Mouse (Mus musculus): Measurements from ENCODE around the gene Rbms3. TPM values are rescaled to one million over a fixed set of nuclear protein-coding genes. Genes with fewer than 3 reads are reported as not detected.

Rbms3 gene
- total RNA-seq, 2 experiments from 2014 or later = 15.1 to 16.3 TPM

GRCm38 (mm10) chr9:116786136-116787046 is 843.3 kb downstream of the Rbms3 start:
- Histone ChIP-seq H3K27ac (no peak overlapping the region), H3K4me3 (no peak overlapping the region)
- TF ChIP-seq CTCF (conservative IDR thresholded peaks at IDR 0.05) = no peak
- no peak for DNase-seq (ENCODE audit: low spot score in 2 of 2)

DNA sequence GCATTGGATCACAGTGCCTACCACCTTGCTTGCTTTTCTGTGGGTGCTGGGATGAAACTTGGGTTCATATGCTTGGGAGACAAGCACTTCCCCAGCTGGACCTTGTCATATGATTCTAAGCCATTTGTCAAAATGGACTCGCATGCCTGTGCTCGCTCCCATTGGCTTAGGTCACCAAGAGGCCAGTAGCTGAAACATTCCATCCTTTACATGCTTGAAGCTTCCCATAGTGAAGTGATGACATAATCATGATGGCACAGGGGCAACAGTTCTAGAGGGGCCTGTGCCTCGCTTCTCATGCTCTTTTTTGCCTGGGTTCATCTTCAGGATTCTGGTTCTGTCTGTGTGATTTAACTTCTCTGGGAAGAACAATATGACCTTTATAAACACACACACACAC is 857.9 kb downstream of the Rbms3 start:
- DNase-seq (ENCODE audit: low spot score in 2 of 2) = no peak
- no peak overlapping the region for H3K27ac ChIP-seq
- TF ChIP-seq CTCF (conservative IDR thresholded peaks at IDR 0.05) = no peak
- H3K4me3 ChIP-seq = no peak overlapping the region

GRCm38 (mm10) chr9:116769358-116770054 is 860.2 kb downstream of the Rbms3 start:
- Histone ChIP-seq H3K4me3 (no peak overlapping the region), H3K27ac (no peak overlapping the region)
- TF ChIP-seq CTCF (conservative IDR thresholded peaks at IDR 0.05) = no peak
- no peak for DNase-seq (ENCODE audit: low spot score in 2 of 2)

DNA sequence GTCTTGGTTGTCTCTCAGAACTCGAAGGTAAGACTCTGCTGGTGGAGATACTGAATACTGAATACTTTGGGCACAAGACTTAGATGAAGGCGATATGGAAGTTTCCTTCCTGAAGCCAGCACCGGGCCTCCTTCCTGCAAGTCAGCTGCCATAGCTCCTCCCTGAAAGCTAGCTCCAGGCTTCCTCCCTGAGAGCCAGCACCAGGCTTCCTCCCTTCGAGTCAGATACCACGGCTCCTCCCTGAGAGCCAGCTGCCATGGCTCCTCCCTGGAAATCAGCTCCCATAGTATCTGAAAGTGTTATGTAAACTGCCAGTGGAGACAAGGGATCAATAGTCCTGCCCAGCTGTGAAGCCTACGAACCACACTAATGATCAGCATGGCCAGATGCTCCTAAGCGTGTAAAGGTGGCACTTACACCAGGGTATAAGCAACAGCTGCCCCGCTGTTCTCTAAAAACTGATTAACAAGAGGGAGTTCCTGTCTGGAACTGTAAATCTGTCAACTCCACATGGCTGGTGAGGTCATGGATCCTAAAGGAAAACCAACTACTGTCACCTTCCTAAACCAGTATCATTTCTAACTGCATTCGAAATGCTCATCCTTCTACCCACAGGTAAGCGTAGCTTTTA is 867.2 kb downstream of the Rbms3 start:
- no peak overlapping the region for H3K27ac ChIP-seq
- no peak for DNase-seq (ENCODE audit: low spot score in 2 of 2)
- no peak for TF ChIP-seq CTCF (conservative IDR thresholded peaks at IDR 0.05)
- H3K4me3 ChIP-seq = no peak overlapping the region

DNA sequence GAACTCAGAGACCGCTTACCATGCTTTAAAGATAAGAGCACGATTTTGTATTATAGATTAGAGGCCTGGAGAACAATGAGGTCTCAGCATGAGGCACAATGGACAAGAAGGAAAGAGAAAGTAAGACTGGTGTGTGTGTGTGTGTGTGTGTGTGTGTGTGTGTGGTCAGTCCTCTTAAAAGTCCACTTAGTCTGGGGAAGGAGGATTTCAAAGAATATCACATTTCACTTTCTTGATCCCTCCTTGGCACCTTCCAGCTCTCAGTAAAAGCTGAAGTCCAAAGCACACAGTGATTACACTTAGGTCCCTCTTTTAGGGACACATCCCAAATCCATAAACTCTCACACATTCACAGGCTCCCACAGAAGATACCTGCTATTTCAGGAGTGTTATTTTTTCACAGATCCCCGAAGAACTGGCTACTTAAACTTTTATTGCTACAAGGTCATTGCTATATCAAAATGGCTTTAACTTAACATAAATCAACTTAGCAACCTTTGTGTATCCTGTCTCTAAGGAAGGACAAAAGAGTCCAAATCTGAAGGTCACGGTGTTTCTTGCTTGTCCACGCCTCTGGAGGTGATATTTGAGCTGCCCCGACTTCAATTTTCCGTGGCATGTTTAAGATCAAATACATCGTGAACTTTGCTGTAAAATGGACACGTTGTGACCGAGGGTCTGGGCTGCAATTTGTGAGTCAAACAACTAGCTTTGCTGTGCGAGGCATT is 880.7 kb downstream of the Rbms3 start:
- H3K27ac ChIP-seq = no peak overlapping the region
- no peak for TF ChIP-seq CTCF (conservative IDR thresholded peaks at IDR 0.05)
- H3K4me3 ChIP-seq = no peak overlapping the region
- DNase-seq (ENCODE audit: low spot score in 2 of 2) = no peak

GRCm38 (mm10) chr9:116748346-116748745 is 881.4 kb downstream of the Rbms3 start:
- no peak for TF ChIP-seq CTCF (conservative IDR thresholded peaks at IDR 0.05)
- H3K27ac ChIP-seq = no peak overlapping the region
- DNase-seq (ENCODE audit: low spot score in 2 of 2) = no peak
- H3K4me3 ChIP-seq = no peak overlapping the region

DNA sequence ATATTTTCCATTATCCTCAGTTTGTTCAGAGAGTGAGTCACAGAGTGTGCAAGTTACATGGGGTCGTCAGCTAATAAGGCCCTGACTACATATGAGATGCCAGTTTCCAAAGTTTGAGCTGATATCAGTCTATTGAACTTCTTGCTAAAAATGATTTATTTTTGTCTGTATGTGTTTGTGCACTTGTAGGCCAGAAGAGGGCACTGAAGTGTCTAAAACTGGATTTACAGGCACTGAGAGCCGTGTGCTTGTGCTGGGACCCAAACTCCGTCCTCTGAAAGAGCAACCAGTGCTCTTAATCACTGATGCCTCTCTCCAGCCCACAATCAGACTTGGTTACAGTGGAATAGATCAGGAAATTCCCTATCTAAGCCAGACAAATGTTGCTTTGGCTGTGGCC is 882.8 kb downstream of the Rbms3 start:
- Histone ChIP-seq H3K27ac (no peak overlapping the region), H3K4me3 (no peak overlapping the region)
- no peak for DNase-seq (ENCODE audit: low spot score in 2 of 2)
- TF ChIP-seq CTCF (conservative IDR thresholded peaks at IDR 0.05) = peak; percentile 58

GRCm38 (mm10) chr9:116737786-116738185 is 891.9 kb downstream of the Rbms3 start:
- no peak for DNase-seq (ENCODE audit: low spot score in 2 of 2)
- no peak overlapping the region for H3K27ac ChIP-seq
- TF ChIP-seq CTCF (conservative IDR thresholded peaks at IDR 0.05) = peak; percentile 61
- H3K4me3 ChIP-seq = no peak overlapping the region

- no peak overlapping the region for H3K27ac ChIP-seq
- H3K4me3 ChIP-seq = no peak overlapping the region
- DNase-seq (ENCODE audit: low spot score in 2 of 2) = no peak
- no peak for TF ChIP-seq CTCF (conservative IDR thresholded peaks at IDR 0.05)
Observed at GRCm38 (mm10) chr9:116729172-116729571, 900.5 kb downstream of the Rbms3 start.

DNA sequence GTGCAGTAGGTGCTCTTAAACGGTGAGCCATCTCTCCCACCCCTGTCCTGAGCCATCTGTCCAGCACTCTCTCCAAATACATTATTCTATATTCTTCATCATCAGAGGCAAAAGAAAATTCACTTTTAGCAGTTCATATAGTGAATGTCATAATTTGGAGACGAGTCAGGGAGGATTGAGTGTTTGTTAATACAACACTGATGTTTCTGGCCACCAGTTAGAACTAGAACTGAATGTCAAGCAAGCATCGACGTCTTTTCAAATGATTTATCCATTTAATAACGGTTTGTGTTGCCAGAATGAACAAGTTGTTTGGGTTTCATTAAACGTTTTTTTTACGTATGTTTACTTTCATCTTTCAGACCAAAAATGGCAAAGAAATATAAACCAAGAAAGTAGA is 901.1 kb downstream of the Rbms3 start:
- Histone ChIP-seq H3K4me3 (no peak overlapping the region), H3K27ac (no peak overlapping the region)
- no peak for TF ChIP-seq CTCF (conservative IDR thresholded peaks at IDR 0.05)
- DNase-seq (ENCODE audit: low spot score in 2 of 2) = no peak

DNA sequence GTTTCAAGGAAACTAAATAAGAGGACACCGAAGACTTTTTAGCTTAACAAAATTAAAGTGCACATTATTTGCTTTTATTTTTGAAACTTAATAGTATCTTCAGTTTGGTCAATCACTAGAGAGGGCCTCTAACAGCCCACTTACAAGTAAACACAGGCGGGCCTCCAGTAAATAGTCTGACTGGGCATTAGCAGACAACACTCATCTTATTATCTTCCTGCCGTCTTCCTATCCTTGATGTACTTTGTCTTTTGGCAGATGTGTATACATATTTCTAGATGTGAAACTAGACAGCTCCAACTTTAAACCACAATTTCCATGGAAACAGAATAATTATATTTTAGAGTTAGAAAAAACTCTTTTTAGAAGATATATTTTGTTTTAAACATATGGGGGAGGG is 901.6 kb downstream of the Rbms3 start:
- Histone ChIP-seq H3K4me3 (no peak overlapping the region), H3K27ac (no peak overlapping the region)
- TF ChIP-seq CTCF (conservative IDR thresholded peaks at IDR 0.05) = no peak
- DNase-seq (ENCODE audit: low spot score in 2 of 2) = no peak

DNA sequence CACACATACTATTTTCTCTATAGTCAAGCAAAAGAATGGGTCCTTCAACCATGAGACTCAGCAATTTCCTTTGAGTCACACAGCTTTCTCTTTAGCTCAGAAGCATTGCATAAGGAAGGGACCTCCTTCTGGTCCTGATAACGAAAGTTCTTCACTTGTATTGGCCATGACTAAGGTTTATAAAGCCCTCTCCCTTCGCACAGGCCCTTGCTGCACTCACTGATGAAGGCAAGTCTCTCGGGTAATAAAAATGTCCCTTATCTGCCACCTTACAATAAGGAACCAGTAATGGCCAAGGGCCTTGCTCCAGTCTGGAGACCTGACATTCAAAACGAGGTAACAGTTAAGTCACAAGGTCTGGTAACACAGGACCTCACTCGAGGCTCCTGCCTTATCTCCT is 905.1 kb downstream of the Rbms3 start:
- DNase-seq (ENCODE audit: low spot score in 2 of 2) = no peak
- TF ChIP-seq CTCF (conservative IDR thresholded peaks at IDR 0.05) = no peak
- no peak overlapping the region for H3K4me3 ChIP-seq
- no peak overlapping the region for H3K27ac ChIP-seq

DNA sequence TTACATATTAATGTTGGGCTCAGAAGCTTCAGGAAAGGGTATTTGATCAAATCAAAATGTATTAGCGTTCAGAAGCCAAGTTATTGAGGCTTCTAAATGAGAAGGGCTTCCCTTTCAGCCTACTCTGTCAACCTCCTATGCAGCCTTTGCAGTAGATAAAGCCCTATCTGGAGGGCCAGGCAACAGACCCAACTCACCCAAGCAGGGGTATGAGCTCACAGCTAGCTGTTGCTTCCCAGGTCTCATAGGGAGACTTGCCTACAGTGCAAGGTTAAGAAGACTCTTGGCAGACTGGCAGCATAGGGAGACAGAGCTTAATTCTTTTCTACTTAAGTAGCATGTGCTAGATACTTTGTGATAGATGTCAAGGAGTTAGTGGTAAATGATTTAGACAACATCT is 926.6 kb downstream of the Rbms3 start:
- Histone ChIP-seq H3K27ac (no peak overlapping the region), H3K4me3 (no peak overlapping the region)
- DNase-seq (ENCODE audit: low spot score in 2 of 2) = no peak
- TF ChIP-seq CTCF (conservative IDR thresholded peaks at IDR 0.05) = no peak
